Mouse (Mus musculus) CD4-positive helper T cell, adult 2 months (primary cell): ENCODE measurements around the gene Cdh4.

Source experiments
- DNase-seq: peaks from one replicate; pipeline ENCODE4 v3.0.0-alpha.2; 2012; ENCODE audit warnings: low read depth, missing footprints, low spot score

Gene Cdh4

DNA sequence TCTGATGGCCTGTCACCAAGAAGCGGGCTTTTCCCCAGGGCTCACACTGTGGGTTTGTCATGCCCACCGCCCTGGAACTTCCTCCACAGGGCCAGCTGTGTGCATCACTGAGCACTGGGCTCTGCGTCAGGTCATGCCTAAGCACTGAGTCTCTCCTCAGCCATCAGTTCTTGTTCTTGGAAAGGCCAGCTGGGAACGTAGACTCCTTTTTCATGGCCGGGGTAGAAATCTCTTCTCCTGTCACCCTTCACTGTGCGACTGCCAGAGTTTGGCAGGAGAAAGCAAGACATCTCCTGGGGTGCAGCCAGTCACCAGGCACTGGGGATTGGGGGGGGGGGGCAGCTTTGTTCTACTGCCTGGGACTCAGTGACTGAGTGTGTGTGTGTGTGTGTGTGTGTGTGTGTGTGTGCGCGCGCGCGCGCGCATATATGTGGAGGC, 222.0 kb downstream of the Cdh4 start:
- DNase-seq: no peak

DNA sequence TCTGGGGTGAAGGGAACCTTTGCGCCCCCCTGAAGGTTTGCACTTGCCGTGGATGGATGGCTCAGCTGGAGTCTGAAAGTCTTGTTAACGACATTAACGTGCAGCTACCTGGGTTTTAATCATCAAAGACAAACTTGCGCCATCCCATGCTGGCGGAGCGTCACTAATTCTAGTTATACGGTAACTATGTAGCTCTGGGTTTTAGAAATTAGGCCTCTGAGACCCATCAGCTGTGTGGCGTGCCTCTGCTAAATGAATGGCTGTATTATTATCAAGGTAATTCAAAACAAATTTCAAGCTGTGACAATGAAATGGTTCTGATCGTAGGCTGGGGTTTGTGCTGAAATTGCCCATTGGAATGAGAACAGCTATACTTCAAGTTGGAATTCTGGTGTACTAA, 228.5 kb downstream of the Cdh4 start:
- DNase-seq: no peak

DNA sequence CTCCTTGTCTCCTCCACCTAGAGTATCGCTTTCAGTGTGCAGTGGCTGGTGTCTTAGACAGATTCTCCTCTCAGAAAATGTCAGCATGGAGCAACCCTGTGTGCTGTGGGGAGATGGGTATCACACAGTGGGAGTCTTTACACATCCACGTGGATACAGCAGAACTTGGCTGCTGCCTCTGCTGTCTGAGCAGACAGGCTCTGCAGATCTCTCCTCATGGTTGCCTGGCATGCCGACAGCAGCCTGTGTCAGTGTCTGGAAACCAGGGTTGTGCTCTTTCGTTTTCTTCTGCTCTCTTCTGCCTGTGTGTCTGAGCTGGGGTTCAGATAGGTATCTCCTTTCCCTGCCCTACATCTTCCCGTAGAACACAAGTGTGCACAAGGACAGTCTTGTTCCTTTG, 237.6 kb downstream of the Cdh4 start:
- no peak for DNase-seq

DNA sequence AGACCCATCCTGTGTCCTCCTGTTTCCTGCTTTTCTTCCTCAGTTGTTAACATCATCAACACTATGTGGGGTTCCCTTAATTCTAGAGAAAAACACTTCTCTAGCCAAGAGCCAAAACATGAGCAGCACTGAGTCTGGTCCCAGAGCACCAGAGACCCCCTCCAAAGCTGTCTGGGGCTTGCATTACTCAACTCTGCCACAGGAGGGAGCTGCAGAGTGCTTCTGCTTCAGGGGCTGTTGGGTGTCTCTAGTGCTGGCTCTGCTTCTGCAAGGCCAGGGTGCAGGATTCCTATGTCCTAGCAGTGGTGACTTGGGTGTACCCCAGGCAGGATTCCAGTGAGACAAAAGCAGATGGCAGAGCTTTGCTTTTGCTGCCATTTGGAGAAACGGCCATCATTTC, 239.2 kb downstream of the Cdh4 start:
- DNase-seq: no peak

DNA sequence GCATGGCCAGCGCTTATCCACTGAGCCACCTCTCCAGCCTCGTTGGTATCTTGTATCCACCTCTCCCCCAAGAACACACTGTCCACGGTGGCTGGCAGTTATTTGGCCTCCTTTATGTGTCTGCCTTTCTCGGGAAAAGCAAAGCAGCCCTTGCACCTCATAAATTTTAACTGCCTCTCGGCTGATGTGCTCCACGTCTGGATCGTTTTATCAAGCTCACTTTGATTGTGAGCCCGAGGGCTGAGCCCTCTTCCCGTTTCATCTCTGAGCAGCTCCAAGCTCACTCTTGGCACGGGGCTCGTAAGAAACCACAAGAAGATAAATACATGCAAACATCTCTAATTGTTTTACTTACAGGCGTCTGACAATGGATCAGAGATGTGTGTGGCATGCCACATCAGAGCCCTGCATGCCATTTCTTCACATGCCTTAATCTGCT, 245.0 kb downstream of the Cdh4 start:
- DNase-seq: no peak

DNA sequence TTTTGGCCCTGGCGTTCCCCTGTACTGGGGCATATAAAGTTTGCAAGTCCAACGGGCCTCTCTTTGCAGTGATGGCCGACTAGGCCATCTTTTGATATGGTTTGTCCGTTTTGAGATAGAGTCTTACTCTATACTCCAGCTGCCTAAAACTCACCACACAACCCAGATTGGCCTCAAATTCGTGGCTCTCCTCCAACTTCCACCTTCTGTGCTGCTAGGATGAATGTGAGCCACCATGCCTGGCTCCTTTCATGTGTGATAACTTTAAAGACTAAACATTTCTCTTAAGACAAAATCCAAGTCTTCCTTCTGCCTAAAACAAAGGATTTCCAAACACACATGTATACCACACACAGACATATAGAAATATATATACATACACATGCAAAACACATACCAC, 246.7 kb downstream of the Cdh4 start:
- no peak for DNase-seq

DNA sequence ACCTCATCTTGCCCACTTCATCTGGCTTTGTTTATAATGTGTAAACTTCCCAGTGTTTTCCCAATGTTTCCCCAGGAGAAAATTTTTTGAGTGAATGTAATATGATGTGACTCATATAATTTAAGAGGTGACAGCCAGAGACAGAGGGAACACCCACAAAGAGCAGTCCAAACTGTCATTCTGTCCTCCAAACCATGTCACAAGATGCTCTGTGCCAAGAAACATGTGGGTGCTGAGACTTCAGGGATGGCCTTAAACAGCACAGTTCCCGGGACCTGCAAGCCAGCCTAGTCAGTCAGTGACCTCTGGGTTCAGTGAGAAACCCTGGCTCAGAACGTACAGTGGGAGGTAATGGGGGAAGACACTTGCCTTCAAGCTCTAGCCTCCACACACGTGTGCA, 247.5 kb downstream of the Cdh4 start:
- no peak for DNase-seq

DNA sequence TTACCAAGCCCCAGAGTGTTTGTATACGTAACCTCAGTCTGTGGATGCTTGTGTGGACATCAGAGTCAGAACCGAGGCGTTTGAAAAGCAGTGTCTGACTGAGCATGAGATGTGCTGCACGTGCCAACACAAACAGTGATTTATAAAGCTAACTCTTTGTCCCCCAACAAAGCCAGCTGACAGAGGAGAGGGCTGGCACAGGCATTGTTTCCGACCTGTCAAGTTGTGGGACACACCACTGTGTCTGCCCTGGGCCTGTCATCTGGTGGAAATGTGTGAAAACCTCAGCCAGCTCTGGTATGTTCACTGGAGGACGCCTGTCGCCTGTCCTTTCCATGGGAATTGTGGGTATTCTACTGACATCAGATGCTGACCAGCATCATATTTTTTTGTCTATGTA, 248.3 kb downstream of the Cdh4 start:
- DNase-seq: no peak

DNA sequence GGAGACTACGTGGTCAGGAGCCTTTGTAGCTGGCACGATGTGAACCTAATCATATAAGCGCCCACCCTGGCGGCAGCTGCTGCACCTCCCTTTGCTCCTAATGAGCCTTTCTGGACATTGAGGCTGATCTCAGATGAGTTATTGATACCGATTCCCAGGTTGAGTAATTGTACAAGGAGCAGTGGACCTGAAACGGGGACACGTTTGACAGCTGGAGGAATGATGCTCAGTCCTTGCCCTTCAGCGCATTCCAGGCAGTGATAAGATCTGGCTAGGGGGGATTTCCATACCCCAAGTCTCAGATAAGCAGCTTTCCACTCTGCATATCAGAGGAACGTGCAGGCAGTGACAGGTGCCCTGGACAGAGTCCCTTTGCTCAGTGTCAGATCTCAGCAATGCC, 252.7 kb downstream of the Cdh4 start:
- no peak for DNase-seq

DNA sequence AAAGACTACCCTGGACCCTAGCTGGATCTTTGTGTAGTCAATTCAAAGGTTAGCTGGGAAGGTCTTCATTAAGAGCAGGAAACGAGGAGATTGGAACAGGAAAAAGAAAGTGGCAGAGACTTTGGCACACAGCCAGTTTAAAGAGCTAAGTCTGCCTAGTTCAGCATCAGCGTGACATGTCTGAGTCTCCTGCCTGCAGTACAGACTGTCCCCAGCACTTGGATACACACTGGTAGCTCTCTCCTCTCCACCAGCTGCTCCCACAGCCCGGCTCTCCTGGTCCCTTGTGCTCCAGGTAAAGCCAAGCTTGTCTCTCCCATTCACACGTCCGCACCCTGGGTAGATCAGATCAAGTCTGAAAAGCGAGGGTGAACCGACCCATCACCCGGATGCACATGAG, 255.4 kb downstream of the Cdh4 start:
- DNase-seq: no peak

DNA sequence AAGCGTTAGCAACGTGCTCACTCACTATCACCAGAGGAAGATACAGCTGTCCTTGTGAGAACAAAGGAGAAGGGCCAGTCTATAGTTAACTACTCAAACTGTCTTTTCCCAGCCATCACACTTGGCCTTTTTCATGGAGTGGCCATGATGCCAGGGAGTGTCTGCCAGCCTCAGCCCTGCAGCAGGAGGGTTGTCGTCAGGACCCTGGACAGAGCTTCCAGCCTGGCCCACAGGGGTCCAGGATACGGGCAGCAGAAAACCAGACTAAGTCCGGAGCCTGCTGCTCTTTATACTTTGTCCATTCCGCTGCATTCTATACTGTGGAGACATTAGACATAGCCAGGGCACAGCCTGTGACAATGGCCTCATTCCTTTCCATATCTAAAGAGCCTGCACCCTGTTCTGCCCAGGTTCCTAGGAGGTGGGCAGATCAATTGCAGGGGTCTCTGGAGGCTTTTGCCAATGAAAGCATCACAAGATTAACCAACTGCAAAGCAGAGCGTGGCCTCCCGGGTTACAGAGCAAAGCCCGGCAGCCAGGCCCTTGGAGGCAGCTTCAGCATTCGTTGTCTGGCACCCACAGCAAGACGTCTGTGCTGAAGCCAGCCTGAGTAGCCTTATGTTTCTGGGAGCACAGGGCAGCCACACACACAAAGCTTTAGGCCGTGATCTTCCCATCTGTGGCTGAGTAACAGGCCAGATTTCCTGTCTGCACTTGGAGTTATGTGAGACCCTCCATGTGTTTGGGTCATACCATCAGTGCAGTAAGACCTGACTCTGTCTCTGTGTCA, 256.2 kb downstream of the Cdh4 start:
- no peak for DNase-seq

DNA sequence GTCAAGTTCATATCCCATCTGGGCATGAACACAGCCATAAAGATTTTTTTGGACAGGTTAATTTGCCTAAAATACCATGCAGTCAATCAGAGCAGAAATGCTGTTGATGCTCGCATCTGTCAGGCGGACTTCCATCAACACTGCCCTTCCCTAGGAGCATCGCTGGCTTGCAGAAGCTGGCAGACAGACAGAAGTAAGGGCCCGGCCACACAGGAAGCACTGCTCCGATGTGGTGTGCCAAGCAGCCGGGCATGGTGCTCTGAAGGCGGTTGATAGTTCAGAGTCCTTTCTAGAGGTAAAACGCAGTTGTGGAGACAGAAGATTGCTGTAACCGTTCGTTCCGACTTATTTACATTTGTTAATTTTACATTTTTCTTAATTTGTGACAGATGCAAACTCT, 262.8 kb downstream of the Cdh4 start:
- DNase-seq: no peak

DNA sequence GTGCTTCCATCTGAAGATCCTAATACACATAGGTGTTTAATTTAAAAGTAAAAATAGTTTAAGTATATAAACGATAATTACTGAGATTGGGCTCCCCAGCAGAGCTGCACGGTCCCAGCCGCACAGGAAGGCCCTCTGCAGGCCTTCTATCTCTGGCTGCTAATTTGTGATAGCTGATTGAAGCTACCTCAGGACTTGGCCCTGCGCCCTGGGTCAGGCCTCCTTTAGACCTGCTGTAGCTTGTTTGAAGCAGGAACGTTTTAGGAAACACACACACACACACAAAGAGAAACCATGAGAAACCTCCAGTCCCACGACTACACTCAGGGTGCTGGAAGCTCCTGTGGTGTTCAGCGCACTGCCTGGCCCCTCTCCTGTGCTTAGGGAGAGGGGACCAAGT, 263.2 kb downstream of the Cdh4 start:
- DNase-seq: no peak

DNA sequence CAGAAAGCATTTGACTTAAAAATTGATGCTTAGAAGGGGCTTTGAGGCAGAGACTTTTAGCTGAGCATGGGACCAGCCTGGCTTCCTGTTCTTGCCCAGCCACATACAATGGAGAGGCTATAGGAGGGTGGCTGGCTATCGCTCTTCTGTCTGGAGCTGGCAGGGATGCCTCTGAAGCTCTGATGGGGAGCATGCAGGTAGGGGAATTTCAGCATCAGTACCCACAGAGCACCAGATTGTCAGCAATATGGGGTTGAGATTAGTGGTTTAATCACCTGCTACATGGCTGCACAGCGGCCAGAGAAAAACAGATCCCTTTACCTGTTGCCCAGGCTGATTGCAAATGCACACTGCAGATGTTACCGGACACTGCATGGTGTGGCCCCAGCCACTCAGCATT, 264.4 kb downstream of the Cdh4 start:
- no peak for DNase-seq

DNA sequence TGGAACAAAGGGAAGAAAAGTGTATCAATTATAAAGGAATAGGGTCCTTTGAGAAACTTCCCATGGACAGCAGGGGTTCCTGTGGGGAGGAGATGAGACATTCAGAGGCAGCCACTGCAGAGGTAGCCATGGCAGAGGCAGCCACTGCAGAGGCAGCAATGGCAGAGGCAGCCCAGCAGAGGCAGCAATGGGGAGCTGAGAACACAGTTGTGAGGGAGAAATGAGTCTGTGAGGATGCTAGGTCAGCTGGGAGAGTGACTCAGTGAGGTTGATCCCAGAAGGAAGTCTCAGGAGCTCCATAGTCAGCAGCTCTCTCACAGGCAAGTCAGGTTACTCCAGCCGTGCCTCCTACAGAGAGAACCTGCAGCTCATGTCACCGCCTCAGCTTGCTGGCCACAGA, 266.9 kb downstream of the Cdh4 start:
- no peak for DNase-seq

DNA sequence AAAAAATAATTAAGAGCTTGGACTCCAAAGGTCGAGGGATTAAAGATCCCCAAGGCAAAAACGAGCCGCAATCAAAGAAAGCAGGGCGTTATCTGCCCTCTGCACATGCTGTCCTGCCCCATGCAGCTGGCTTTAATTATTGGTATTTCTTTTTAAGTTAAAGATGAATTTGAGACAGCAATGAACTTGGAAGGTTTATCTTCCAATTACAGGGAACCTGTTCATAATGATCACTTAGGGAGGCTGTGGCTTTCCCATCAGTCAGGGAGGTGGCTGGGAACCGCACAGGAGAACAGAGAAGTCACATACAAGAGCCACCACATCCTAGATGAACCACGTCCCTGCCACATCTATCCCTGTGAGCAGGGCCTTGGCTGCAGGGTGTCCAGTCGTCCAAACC, 270.5 kb downstream of the Cdh4 start:
- DNase-seq: no peak

DNA sequence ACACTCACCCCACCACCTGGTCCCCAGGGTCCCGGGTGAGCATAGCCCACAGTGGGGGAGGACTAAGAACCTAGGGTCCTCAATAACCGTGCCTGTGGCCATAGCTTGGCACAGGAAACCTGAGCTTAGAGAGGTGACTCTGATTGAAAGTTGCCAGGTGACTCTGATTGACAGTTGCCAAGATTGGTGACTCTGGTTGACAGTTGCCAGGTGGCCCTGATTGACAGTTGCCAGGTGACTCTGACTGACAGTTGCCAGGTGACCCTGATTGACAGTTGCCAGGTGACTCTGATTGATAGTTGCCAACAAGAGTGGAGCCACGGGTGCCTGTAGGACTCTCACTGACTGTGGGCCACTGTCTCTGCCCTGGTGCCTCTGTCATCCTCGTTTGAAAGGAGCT, 271.1 kb downstream of the Cdh4 start:
- DNase-seq: no peak

DNA sequence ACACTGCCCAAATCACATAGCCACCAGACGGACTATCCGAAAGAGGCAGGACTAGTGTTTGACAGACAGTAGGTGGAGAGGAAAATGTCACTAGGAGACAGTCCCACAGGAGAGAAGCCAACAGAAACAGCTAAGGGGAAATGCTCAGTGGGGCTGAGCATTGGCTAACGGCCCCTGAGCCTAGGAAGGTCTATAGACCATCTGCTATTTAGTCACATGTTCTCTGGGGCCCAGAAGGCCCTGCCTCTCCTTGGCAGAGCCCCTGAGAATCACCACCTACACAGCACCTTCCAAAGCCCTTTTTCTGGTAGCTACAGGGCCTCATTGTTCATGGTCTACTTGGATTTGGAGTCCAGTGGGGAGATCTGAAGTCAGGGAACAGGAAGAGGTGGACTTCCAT, 271.9 kb downstream of the Cdh4 start:
- DNase-seq: no peak

DNA sequence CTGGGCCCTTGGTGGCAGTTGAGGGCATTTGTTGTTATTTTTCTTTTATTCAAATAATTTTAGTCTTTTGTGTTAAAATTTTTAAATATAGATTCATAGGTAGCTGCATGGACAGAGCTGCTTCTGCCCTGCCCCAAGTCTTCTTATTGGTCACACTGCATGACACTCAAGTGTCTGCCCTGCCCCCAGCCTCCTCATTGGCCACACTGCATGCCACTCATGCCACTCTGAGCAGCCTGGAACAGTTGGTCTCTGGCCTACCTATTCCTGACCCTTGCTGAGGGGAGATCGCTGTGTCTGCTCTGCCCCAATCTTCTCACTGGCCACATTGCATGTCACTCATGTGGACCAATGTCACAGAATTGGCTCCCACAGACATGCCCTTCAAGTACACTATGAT, 273.1 kb downstream of the Cdh4 start:
- no peak for DNase-seq

DNA sequence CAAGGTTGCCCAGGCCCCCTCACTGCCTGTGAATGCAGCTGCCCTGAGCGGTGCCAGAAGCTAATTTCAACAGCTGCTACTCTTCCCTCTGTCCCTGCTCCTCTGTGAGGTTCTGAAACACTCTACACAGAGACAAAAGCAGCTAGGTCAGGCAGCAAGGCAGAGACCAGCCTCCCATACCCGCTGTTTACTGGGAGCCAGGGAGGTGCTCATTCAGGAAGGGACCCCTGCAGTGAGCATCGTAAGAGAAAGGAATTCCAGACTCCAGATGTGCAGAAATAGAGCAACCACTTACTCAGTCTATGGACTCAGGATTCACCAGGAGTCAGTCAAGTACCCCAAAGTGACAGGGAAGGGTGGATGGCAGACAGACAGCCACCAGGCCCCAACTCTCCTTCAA, 278.1 kb downstream of the Cdh4 start:
- no peak for DNase-seq

DNA sequence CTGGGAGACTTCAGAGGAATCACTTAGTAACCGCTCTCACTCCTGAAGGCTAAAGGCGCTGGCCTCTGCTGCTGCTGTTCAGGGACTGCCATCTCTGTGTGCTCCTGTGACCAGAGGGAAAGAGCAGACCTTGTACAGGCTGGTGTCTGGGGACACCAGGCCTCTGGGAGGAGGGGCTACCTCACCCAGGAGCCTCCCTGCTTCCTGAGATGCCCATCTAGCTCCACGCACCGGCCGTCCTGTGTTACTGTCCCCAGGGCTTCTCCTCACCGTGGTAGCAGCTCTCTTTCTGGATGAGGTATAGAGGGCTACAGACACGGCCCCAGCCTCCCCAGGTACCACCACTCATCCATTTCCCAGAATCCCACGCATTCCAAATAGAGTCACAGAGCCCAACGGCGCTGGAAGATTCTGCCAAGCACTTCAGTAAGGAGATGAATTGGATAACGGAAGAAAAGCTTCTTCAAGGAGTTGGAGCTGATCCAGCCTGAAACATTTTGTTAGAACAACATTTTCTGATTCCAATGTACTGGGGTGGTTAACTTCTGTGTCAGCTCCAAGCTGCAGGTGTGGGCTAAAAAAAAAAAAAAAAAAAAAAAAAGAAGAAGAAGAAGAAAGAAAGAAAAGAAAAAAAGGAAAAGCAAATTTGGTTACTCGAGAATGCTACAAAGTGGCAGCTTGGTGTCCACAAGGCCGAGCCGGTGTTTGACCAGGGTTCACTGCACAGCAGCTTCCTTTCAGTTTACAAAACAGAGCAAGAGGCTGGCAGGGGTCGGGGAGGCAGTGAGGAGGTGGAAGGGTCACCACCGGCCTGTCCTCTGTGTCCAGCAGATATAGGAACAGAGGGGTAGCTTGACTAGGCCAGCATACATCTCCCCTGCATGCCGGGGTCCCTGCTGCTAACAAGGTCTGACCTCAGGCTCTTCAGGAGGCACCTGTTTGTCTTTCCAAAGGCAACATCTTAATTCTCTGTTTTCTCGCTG, 279.6 kb downstream of the Cdh4 start:
- DNase-seq: no peak

DNA sequence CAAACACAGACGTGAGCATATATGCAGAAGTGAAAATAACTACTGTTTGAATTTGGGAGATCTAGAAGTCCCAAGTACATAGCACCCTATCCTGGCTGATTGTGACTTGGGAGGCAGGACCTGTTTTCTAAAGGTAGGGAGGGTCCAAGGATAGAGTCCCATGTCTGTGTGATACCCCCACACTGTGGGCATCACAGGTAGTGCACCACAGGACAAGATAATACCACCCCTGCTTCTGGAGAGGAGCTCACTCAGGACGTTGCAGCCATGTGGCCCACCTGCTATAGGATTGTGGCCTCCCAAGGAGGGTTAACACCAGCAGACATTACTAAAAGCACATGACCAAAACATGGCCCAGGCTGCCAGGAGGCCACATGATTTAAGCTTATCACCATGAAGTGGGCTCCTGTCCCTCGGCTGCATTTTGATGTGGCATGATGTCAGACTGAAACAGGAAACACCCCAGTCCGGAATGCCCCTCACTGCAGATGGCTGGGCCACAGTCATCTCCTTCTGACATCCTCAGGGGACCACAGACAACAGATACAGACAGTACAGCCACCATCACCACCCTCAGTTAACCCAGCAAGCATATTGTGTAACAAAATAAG, 280.6 kb downstream of the Cdh4 start:
- no peak for DNase-seq
